Mouse (Mus musculus) left cerebral cortex, adult 11 months (tissue): ENCODE results near the gene Emg1.

Source experiments
- DNase-seq: peaks from one replicate; pipeline ENCODE4 v3.0.0; 2022; ENCODE audit warnings: low spot score

The Emg1 gene

DNA sequence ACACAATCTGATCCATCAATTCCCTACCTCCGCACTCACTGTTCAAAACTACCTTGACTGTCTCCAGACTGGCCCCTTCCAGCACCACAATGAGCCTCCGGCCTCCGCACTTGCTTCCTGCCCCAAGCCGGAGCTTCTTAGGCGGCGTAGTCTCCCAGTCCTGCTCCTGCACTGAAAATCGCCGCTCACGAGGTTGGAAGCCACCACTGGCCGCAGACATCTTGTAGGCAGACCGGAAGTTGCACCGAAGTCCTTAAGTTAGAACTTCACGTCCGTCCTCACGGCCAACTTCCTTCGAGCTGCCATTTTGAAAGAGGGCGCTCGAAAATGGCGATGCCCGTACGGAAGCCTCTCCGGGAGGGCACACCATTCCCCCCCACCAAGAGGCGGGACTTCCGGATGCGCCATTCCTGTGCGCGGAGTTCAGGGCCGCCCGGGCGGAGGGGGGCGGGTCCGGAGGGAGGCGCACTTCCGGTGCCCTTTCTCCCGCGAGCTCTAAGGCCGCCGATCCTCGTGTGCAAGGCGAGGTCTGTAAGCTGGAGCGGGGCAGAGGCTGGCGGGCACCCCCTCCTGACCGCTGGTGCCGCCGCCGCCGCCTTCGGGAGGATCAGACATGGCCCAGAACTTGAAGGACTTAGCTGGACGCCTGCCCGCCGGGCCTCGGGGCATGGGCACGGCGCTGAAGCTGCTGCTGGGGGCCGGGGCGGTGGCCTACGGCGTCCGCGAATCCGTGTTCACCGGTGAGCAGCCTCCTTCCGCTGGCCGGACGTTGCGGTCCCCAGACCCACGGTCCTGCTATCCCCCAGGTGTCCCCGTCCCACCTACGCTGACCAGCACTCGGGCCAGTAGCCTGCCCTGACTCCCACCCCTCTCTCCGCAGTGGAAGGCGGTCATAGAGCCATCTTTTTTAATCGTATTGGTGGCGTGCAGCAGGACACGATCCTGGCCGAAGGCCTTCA lies at the start of gene Emg1, which contains the start of gene Phb2:
Gene Emg1, minus strand, starts transcription at position 355 of the 959 bp plus-strand sequence.
Gene Phb2, plus strand, starts transcription at position 513 of the 959 bp plus-strand sequence.
- DNase-seq: peak; percentile 96

DNA sequence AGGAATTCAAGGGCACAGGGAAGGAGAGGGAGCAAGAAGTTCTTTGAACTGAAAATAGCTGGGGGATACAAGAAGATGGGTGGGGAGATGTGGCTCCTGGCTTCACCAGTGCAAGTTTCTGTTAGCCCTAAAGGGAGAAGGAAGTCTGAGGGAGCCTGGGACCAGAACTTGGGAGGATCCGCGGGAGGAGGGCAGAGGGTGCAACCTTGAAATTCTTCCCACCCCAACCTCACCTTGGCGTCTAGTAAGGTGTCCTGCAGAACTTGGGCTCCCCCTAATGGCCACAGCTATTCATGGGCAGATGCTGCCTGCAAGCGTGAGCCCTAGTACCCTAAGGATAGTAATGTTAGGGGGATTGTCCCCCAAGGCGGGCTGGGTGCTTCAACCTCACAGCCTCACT lies 47.3 kb upstream of the Emg1 start:
- DNase-seq: peak; percentile 81

GRCm38 (mm10) chr6:124758849-124759232 lies 46.9 kb upstream of the Emg1 start:
- no peak for DNase-seq

DNA sequence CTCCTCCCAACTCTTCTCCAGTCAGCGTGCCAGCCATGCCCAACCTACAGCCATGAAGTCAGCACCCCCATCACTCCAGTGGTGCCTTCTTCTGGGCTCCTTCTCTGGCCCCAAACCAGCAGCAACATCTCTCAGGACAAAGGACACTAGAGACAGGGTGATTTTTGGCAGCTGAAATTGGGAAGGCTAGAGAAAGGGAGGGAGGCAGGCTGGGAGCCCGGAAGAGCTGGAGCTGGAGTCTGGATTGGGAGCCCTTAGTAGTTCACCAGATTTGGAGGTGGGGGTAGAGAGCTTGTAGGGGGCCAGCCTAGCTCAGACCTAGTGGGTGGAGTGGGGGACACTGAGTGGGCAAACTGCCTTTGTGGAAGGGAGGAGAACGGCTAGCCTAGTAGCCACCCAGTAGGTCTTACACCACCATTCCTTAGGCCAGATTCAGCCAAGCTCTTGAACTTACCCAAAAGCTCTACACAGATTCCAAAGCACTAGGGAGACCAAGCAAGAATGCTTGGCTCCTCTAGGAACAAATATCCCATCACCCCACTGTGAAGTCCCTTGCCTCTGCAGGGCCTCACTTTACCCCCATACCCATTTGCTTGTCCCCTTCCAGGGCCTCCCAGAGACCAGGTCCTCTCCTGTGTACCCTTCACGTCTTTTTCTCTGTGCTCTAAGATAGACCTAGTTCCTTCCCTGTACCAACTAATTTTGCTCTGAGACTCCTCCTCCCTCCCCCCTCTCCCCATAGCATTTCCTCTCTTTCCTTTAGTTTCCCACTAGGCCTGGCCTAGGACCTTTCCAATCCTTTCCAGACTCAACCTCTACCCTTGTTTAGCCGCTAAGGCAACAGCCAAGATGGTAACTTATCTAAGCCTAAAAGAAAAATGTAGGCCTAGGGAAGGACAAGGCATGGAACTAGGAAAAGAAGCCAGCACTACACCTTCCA lies 46.2 kb upstream of the Emg1 start:
- no peak for DNase-seq

DNA sequence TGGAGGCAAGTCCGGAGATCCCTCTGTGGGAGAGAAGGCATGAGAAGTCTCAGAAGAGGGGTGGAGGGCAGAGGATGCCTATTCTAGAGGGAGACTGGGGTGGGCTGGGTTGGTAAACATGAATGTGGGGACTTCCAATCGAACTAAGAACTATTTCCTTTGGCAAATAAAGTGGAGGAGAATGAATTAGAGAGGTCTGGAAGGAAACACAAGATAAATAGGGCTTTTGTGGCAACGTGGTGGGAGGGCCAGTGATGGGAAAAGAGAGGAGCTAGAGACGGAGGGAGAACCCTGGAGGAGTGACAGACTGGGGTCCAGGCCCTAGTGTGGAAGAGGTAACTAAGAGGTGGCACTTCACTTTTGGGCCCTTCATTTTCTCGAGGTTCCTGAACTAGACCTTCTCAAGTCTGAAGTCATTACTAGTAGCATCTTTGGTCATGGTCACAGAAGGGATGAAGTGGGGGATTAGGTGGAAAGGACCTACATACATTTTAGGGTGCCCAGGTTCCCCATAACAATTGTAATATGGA lies 45.4 kb upstream of the Emg1 start:
- DNase-seq: no peak

GRCm38 (mm10) chr6:124756652-124757350 lies 44.8 kb upstream of the Emg1 start:
- no peak for DNase-seq

DNA sequence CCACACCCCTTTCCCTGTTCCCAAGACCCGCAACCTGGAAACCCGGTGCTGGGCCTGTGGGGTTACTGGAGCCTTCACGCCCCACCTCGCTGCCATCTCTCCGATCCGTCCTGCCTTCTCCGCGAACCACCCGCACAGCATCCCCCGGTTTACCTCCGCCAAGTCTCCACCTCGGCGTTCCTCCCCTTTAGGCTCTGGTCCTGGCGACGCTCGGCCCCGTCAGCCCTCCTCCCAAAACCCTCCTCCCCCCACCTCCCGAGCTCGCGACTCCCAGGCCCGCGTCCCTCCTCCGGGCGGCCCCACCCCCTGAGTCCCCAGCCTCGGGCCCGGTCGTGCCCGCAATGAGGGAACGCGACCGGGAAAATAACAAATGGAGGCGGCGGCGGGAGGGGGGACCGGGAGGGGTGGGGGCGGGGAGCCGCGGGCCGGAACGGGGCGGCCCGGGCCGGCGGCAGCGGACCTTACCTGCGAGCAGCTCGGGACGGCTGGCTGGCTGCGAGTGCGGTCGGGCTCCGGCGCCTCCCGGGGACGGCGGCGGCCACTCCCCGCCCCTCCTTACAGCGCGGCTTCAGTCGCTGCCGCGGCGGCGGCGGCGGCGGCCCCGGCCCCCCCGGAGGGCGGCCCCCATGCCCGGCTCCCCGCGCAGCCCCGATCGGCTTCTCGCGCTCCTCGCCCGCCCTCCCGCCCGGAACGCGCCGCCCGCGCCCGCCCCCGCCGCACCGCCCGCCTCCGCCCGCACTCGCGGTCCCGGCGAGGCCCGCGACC lies 44.0 kb upstream of the Emg1 start, which contains the start of the genes Gm45234 and Atn1:
Gene Gm45234, minus strand, starts transcription at position 191 of the 765 bp plus-strand sequence.
Gene Atn1, minus strand, starts transcription at position 694 of the 765 bp plus-strand sequence.
- DNase-seq: no peak

DNA sequence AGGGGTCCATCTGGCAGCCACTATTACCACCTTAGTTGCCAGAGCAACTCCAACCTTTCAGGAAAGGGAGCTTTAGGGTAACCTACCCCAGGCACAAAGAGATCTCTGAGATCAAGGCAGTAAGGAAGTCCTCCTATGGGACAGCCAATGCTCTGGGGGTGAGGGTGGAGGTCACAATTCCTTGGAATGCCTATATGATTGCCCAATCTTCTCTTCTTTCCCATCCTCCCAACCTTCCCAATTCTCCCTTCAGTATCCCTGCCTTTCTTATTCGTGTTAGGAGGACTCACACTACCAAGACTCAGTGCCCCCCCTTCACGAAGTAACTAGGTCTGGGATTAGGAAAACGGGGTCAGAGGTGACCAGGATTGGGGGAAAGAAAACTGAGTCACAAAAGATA lies 43.3 kb upstream of the Emg1 start:
- no peak for DNase-seq

DNA sequence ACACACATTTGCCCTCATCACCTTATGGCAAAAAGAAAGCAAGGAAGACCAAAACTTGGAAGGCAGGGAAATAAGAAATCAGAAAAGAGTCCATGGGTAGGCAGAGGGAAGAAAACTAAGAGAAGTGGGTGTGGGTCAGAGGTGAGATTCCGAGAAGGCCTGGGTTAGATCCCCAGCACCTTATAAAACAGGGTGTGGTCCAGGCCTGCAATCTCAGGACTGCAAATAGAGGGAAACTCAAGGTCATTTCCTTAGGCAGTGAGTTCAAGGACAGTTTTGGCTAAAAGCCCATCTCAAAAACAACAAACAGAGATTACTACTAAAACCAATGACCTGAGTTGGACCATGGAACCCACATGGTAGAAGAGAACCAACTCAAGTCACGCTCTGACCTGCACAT lies 41.9 kb upstream of the Emg1 start:
- DNase-seq: no peak

DNA sequence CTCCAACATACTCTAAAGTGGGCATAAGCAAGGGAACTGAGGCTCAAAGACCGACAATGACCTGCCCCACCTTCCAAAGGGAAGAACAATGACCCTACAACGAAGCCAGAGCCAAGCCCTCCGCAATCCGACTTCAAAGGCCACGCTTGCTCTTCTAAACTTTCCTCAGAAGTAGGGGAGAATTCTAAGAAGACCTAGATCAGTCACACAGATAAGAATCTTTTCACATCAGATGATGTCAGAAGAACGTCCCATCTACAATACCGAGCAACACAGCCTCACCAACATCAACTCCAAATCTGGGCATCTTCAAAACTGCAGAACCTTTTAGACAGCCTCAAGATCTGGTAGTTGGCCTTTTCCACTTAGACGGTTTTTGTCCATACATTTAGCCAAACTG lies 38.4 kb upstream of the Emg1 start:
- no peak for DNase-seq

DNA sequence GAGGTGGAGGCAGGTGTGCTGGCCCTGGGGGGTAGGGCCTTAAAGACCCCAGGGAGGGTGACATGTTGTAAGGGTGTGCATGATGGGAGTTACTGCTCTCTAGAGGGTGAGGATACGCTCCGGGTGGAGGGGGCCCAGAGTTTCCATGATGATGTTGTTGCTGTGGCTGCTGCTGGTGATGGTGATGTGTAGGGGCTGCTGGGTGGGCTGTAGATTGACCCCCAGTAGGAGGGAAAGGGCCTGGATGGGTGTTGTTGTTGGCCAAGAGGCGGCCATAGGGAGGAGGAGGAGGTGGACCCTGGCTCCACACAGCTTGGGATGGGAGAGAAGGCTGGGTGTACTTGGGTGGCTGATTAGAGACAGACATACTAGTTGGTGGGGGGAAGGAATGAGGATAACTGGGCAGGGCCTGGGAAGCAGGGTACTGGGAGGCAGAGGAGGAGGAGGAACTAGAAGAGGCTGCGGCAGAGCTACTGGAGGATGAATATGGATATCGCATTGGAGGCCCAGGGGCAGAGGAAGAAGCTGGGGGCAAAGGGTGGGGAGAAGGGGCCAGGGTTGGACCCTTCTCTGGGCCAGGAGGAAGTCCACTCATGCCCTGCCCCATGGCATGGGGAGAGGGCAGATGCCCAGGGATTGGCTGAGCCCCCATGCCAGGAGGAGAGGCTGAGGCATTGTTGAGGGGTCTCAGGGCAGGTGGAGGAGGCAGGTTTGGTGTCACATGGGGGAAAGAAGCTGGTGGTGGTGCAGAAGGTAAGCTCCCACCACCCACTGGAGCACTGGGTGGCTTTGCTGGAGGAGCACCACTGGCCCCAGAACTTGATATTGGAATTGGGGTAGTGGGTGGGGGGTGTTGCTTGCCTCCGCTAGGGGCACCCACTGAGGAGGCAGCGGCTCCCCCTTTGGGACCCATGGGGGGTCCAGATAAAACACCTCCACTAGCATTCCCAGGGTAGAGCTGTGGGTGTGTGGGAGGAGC lies 35.0 kb upstream of the Emg1 start:
- no peak for DNase-seq

DNA sequence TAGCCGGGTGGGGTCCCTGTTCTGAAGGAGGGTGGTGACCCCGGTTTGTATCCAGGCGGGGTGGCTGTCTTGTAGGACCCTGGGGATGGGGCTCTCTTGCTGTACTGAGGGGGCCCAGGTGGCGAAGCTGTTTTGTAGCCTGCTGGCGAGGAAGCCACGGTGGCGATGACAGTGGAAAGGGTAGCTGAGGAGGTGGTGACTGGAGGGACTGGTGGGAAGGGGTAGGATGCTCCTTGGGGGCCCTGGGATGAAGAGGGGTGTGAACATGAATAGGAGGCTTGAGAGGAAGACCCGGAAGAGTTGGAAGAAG lies 34.3 kb upstream of the Emg1 start:
- no peak for DNase-seq

GRCm38 (mm10) chr6:124745490-124746295 lies 33.7 kb upstream of the Emg1 start:
- DNase-seq: peak; percentile 91

- no peak for DNase-seq
Observed at GRCm38 (mm10) chr6:124744755-124745321, 32.9 kb upstream of the Emg1 start.

DNA sequence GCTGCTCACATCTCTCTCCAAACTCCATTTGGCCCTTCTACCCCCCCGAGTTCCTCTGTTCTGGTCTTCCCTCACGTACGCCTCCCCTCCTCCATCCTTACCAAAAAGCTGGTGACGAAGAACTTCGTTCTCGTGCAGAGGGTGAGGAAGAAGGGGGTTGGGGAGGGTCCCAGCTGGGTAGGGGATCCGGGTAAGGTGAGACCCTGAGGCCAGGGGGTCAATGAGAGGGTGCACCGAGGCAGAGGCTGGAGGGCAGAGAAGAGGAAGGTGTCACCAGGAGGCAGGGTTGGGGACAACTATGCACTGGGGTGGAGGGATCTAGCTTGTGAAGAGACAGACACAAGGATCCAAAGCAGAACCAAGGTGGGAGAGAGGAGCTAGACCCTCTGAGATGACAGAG lies 31.7 kb upstream of the Emg1 start:
- DNase-seq: no peak

DNA sequence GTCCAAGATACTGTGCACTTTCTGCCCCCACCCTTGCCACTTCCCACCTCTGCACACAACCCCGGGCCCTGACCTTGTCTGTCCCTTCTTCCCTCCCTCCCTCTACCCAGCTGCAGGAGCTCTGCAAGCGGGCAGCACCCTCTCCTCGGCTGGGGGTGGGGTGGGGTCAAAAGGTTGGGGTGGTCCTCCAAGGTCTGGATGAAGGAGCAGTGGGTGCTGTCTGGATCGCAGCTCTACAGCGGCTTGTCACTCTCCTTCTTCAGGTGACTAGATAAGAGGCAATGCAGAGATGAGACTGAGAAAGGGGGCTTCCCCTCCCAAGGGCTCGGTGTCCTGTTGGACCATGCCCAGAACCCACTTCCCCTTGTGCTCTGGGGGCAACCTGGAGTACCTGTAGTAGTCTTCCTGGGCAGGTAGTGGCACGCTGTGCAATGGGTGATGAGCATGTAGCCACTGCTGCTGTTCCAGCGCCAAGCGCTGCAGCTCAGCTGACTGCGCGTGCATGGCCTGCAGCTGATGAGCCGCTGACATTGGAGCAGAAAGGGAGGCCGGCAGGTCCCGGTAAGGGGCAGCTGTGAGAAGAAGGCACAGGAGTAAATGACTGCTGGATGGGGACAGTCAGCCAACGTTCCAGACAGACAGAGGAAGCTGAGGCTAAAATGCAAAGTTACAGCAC lies 31.0 kb upstream of the Emg1 start:
- no peak for DNase-seq

GRCm38 (mm10) chr6:124741842-124742241 lies 29.9 kb upstream of the Emg1 start:
- no peak for DNase-seq
